Mouse (Mus musculus) MEL (cell line): Measurements from ENCODE around the gene Gmds. TPM values are rescaled to one million over a fixed set of nuclear protein-coding genes. Genes with fewer than 3 reads are reported as not detected.

Source experiments
- DNase-seq: peaks from one replicate; pipeline ENCODE4 v3.0.0; 2011; ENCODE audit warnings: low read depth, low spot score
- H3K27ac ChIP-seq: 2 replicates; pipeline ENCODE4 v1.5.1; 2012; ENCODE audit warnings: low read depth, mild to moderate bottlenecking, control low read depth, low read length, moderate library complexity; ENCODE audit not compliant: control insufficient read depth
- H3K27me3 ChIP-seq, 2 experiments: fragments of 150-350 bp in 1 of 2; sonication (generic) in 1 of 2; 2 replicates each; pipeline ENCODE4 v1.6.1; 2012; ENCODE audit warnings: low read length in 2 of 2, mild to moderate bottlenecking in 2 of 2, improper control_type of control experiment in 1 of 2, moderate library complexity in 1 of 2; ENCODE audit not compliant: insufficient read depth in 2 of 2, control insufficient read depth in 1 of 2
- H3K36me3 ChIP-seq, 2 experiments: 2 replicates each; pipeline ENCODE4 v1.6.1; 2012 to 2014; ENCODE audit warnings: low read length in 2 of 2, improper control_type of control experiment in 1 of 2, inconsistent platforms in 1 of 2, mild to moderate bottlenecking in 1 of 2; ENCODE audit not compliant: insufficient read depth in 2 of 2, control insufficient read depth in 1 of 2
- H3K4me1 ChIP-seq, 2 experiments: fragments of 150-350 bp in 1 of 2; sonication (generic) in 1 of 2; 2 replicates each; pipeline ENCODE4 v1.6.1; 2012; ENCODE audit warnings: low read length in 2 of 2, improper control_type of control experiment in 1 of 2, mild to moderate bottlenecking in 1 of 2; ENCODE audit not compliant: insufficient read depth in 2 of 2, control insufficient read depth in 1 of 2
- H3K4me3 ChIP-seq, 2 experiments: fragments of 150-350 bp in 1 of 2; sonication (generic) in 1 of 2; 2 replicates each; pipeline ENCODE4 v1.5.1; 2012; ENCODE audit warnings: low read depth in 2 of 2, low read length in 2 of 2, mild to moderate bottlenecking in 2 of 2, moderate library complexity in 2 of 2, control low read depth in 1 of 2, improper control_type of control experiment in 1 of 2; ENCODE audit not compliant: control insufficient read depth in 1 of 2, insufficient read depth in 1 of 2
- H3K79me2 ChIP-seq: 2 replicates; pipeline ENCODE4 v1.6.1; 2012; ENCODE audit warnings: mild to moderate bottlenecking, low read length, moderate library complexity; ENCODE audit not compliant: control insufficient read depth, poor library complexity, insufficient read depth
- H3K9ac ChIP-seq: 2 replicates; pipeline ENCODE4 v1.6.1; 2012; ENCODE audit warnings: low read depth, mild to moderate bottlenecking, control low read depth, low read length, moderate library complexity; ENCODE audit not compliant: control insufficient read depth, poor library complexity, severe bottlenecking
- H3K9me3 ChIP-seq: fragments of 150-350 bp; sonication (generic); replicated peaks from 2 replicates; pipeline ENCODE4 v1.6.1; 2012; ENCODE audit warnings: mild to moderate bottlenecking, low read length, improper control_type of control experiment, moderate library complexity; ENCODE audit not compliant: insufficient read depth
- BHLHE40 ChIP-seq: IDR thresholded peaks from 2 replicates; pipeline ENCODE4 v1.6.1; 2012; ENCODE audit warnings: low read depth, mild to moderate bottlenecking, inconsistent platforms, low read length, improper control_type of control experiment, borderline replicate concordance
- CTCF ChIP-seq, 3 experiments: IDR thresholded peaks in 2 of 3; conservative IDR thresholded peaks in 1 of 3; 2 replicates each; pipeline ENCODE4 v1.5.1; 2011 to 2012; ENCODE audit warnings: low read length in 3 of 3, low read depth in 2 of 3, mild to moderate bottlenecking in 2 of 3, improper control_type of control experiment in 1 of 3, inconsistent platforms in 1 of 3, mixed read lengths in 1 of 3, moderate library complexity in 1 of 3; ENCODE audit not compliant: control insufficient read depth in 1 of 3, insufficient read depth in 1 of 3, poor library complexity in 1 of 3, severe bottlenecking in 1 of 3
- HCFC1 ChIP-seq: IDR thresholded peaks from 2 replicates; pipeline ENCODE4 v1.6.1; 2012; ENCODE audit warnings: low read depth, mild to moderate bottlenecking, inconsistent platforms, low read length, improper control_type of control experiment, moderate library complexity
- JUND ChIP-seq: IDR thresholded peaks from 2 replicates; pipeline ENCODE4 v1.6.1; 2011; ENCODE audit warnings: low read depth, mild to moderate bottlenecking, improper control_type of control experiment, low read length
- MAFK ChIP-seq: IDR thresholded peaks from 2 replicates; pipeline ENCODE4 v1.6.1; 2011; ENCODE audit warnings: low read depth, mild to moderate bottlenecking, low read length, improper control_type of control experiment, borderline replicate concordance
- MEF2A ChIP-seq: IDR thresholded peaks from 2 replicates; pipeline ENCODE4 v1.6.1; 2014; ENCODE audit warnings: low read depth, mild to moderate bottlenecking, inconsistent platforms, low read length, improper control_type of control experiment; ENCODE audit not compliant: poor library complexity, insufficient replicate concordance, severe bottlenecking; ENCODE audit errors: extremely low read depth
- MYC ChIP-seq: IDR thresholded peaks from 2 replicates; pipeline ENCODE4 v1.6.1; 2011; ENCODE audit warnings: low read depth, mild to moderate bottlenecking, low read length, improper control_type of control experiment, moderate library complexity
- NRF1 ChIP-seq: IDR thresholded peaks from 2 replicates; pipeline ENCODE4 v1.6.1; 2014; ENCODE audit warnings: low read depth, mild to moderate bottlenecking, inconsistent platforms, low read length, improper control_type of control experiment, moderate library complexity; ENCODE audit not compliant: poor library complexity, insufficient read depth, severe bottlenecking
- POLR2AphosphoS5 ChIP-seq: IDR thresholded peaks from 2 replicates; pipeline ENCODE4 v1.6.1; 2012; ENCODE audit warnings: low read depth, borderline replicate concordance, mild to moderate bottlenecking, inconsistent platforms, low read length, moderate library complexity, mixed read lengths
- TBP ChIP-seq: IDR thresholded peaks from 2 replicates; pipeline ENCODE4 v1.8.0; 2011; ENCODE audit warnings: low read depth, low read length, improper control_type of control experiment
- USF1 ChIP-seq: IDR thresholded peaks from 2 replicates; pipeline ENCODE4 v1.6.1; 2014; ENCODE audit warnings: low read depth, mild to moderate bottlenecking, inconsistent platforms, low read length, improper control_type of control experiment, moderate library complexity
- USF2 ChIP-seq, 2 experiments: IDR thresholded peaks; 2 replicates each; pipeline ENCODE4 v1.6.1; 2011 to 2012; ENCODE audit warnings: improper control_type of control experiment in 2 of 2, low read length in 2 of 2, borderline replicate concordance in 1 of 2, inconsistent platforms in 1 of 2, low read depth in 1 of 2, mild to moderate bottlenecking in 1 of 2; ENCODE audit not compliant: insufficient read depth in 1 of 2
- ZC3H11A ChIP-seq: IDR thresholded peaks from 2 replicates; pipeline ENCODE4 v1.6.1; 2012; ENCODE audit warnings: low read depth, mild to moderate bottlenecking, inconsistent platforms, low read length, improper control_type of control experiment
- polyA plus RNA-seq, 2 experiments: library from polyadenylated mRNA; stranded (reverse) in 1 of 2; unstranded in 1 of 2; fragments of >175 nt in 1 of 2; fragments of >200 nt in 1 of 2; gene quantifications; 2 replicates each; pipeline versions ENCODE4 v1.2.1 to v1.2.4; 2012; ENCODE audit warnings: low replicate concordance in 2 of 2, low read depth in 1 of 2; ENCODE audit not compliant: insufficient read length in 2 of 2, insufficient read depth in 1 of 2, missing spikeins in 1 of 2
- total RNA-seq: library from RNA; depleted of rRNA; stranded (reverse); fragments of 300-350 nt; gene quantifications from 2 replicates; pipeline ENCODE4 v1.2.3, GENCODE M21; 2012

The Gmds gene
- total and polyA plus RNA-seq, 3 experiments = 17.4 to 32.2 TPM; not detected in 1

DNA sequence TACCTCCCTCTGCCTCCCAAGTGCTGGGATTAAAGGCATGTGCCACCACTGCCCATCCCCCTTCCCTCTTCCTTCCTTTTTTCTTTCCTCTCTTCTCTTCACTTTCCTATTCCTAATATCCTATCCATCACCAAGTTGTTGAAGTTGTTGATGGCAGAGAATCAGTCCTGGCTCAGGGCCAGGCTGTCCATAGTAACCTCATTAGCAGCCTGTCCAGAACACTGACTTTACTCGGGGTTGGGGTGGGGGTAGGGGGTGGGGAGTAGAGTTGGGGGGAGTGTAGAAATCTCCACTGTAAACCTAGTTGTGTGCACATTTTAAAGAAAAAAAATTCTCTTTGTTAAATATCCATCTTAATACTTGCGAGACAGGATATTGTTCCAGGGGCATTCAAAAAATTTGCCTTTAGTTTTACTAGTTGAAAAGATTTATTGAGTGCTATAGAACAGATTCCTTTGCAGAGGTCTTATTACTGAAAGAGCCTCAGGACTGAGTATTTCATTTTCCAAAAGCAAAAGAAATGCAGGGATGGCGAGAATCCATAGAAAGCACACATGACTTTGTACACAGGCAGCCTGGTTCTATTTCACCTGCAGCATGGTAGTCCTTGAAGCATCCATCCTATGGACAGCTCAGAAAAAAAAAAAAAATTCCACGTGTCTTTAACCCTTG is 47.0 kb upstream of the Gmds start:
- no peaks in the 10 kb centered on the region for H3K79me2 ChIP-seq
- H3K27me3 ChIP-seq = no peaks in the 10 kb centered on the region
- no peaks in the 10 kb centered on the region for H3K4me1 ChIP-seq
- TF ChIP-seq MEF2A (no peak), CTCF (IDR thresholded peaks at IDR 0.05 in 2 of 3, conservative IDR thresholded peaks at IDR 0.05 in 1 of 3; ENCODE audit: control insufficient read depth in 1 of 3, insufficient read depth in 1 of 3, low read depth in 2 of 3, low read length in 3 of 3, poor library complexity in 1 of 3, severe bottlenecking in 1 of 3) (no peak), MAFK (no peak), JUND (no peak), HCFC1 (no peak)
- no peak overlapping the region for H3K27ac ChIP-seq
- DNase-seq = no peak
- no peaks in the 10 kb centered on the region for H3K36me3 ChIP-seq
- H3K9me3 ChIP-seq = no peaks in the 10 kb centered on the region
- no peak overlapping the region for H3K4me3 ChIP-seq
- H3K9ac ChIP-seq = no peak overlapping the region

DNA sequence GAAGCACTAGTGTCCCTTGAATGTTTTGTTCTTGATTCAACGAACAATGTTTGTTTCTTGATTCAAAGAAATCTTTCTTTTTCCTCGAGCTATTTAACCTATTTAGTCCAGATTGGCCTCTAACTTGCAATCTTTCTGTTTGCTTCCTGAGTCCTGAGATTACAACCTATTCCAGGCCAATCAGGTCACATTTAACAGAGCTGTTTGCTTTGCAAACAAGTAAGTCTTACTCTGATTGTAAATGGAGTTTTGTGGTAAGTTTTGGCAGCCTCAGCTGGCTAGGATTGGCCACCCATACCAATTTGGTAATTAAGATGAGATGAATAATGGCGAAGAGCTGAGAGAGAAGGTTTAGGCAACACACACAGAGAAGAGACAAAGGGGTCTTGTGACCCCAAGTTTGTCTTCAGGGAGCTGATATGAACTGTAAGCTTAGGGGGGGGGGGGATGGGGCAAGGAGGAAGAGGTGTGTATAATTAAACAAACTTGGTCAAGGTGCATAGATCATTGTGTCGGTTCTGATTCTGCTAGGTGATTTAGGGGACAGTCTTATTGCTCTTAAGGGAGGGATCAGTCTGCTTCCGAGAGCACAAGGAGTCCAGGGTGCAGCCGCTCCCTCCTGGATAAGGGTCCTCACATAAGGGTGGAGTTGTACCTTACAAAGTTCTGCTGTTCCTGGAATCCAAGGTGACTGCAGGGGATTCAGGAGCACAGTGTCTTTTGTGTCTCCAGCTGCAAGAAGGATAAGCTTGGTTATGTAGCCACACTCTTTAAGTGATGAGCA is 43.9 kb upstream of the Gmds start:
- TF ChIP-seq MEF2A (no peak), USF2 (IDR thresholded peaks at IDR 0.05; ENCODE audit: borderline replicate concordance in 1 of 2, insufficient read depth in 1 of 2, low read depth in 1 of 2, low read length in 2 of 2) (no peak), NRF1 (no peak), USF1 (no peak), MYC (no peak), ZC3H11A (no peak), TBP (no peak), BHLHE40 (no peak), POLR2AphosphoS5 (no peak)
- Histone ChIP-seq H3K36me3 (no peaks in the 10 kb centered on the region), H3K9me3 (no peaks in the 10 kb centered on the region), H3K27me3 (no peaks in the 10 kb centered on the region), H3K9ac (no peak overlapping the region), H3K79me2 (no peaks in the 10 kb centered on the region), H3K27ac (no peak overlapping the region), H3K4me1 (no peaks in the 10 kb centered on the region), H3K4me3 (no peak overlapping the region)
- DNase-seq = no peak
